28 mouse cellular contexts compared by ENCODE assay signal in the genomic region with DNA sequence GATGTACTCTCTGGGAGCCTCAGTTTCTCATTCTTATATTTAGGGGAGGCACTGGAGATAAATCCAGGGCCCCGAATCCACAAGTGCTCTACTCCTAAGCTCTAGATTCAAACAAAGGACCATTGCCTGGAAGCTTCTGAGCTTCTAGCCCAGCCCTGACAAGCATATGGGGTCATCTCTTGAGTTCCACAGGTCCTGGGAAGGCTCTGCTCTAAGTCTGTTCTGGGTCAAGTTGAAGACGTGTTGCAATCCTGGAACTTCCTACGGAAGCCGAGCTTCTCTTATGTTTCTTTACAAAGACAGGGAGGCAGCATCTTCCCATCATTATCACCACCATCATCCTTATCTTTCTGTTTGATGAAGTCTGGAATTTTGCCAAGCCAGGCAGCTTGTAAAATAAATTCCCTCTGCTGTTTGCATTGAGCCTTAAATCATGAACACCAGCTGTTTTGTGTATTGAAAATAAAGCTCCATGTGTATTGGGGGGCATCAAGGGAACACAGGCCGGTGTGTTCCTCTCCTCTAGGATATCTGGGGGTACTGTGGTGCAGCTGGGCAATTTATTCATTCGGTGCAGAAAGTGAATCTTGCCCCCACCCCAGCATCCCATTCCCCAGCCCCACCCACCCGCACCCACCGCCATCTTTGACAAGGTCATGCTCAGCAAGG. TPM values are rescaled to one million over a fixed set of nuclear protein-coding genes. Genes with fewer than 3 reads are reported as not detected.
DNase-seq lines count a peak whose midpoint lies in the region; ATAC-seq and TF ChIP-seq lines count a peak whose summit lies in the region.
"Had no signal": no experiment of that assay in that cellular context is flagged by ENCODE, and none has a peak within 500 bp of the region (broad histone marks: within the 10 kb centered on the region; RNA-seq: fewer than 3 reads in every experiment).

No protein-coding gene starts in this region.

- peak overlapping the region; percentile 66; the same call in 1 of the 2 replicates for H3K27ac ChIP-seq in forebrain, embryonic 10.5 days
- H3K27ac ChIP-seq in forebrain, embryonic 12.5 days, result no peak overlapping the region
- peak overlapping the region; percentile 35 for H3K27ac ChIP-seq in hindbrain, embryonic 13.5 days
- no peak overlapping the region for H3K27ac ChIP-seq in hindbrain, postnatal 0 days
- no peak overlapping the region for H3K27ac ChIP-seq in lung, postnatal 0 days (ENCODE audit: low read length)
- 0 out of 2 replicates have a peak overlapping the region, but pooled peaks have one; percentile 22 for H3K27ac ChIP-seq in limb, embryonic 14.5 days (replicated peaks; ENCODE audit: low read depth, low read length)
- H3K27ac ChIP-seq: intestine, embryonic 15.5 days; layer of hippocampus, adult 2 months; liver, embryonic 15.5 days; midbrain, embryonic 12.5 days had no signal

- TF ChIP-seq CTCF in hindbrain, postnatal 0 days (IDR thresholded peaks at IDR 0.05; ENCODE audit: low read depth), result no peak
- no peak for TF ChIP-seq CTCF in lung, postnatal 0 days (IDR thresholded peaks at IDR 0.05)

- 94% methylated on average over 8 of the region's 8 CpGs for WGBS in forebrain, embryonic 10.5 days
- WGBS in forebrain, embryonic 12.5 days, result 94% methylated on average over 8 of the region's 8 CpGs
- WGBS in hindbrain, embryonic 13.5 days, result 85% methylated on average over 8 of the region's 8 CpGs
- WGBS in hindbrain, postnatal 0 days, result 82% methylated on average over 8 of the region's 8 CpGs
- WGBS in lung, postnatal 0 days, result 58% methylated on average over 8 of the region's 8 CpGs
- 79% methylated on average over 8 of the region's 8 CpGs for WGBS in limb, embryonic 14.5 days

- TF ChIP-seq POLR2A in limb, embryonic 14.5 days (IDR thresholded peaks at IDR 0.05; ENCODE audit: borderline replicate concordance, extremely low read depth, insufficient read depth, insufficient read length), result no peak

- H3K4me1 ChIP-seq in forebrain, embryonic 10.5 days, result peaks cover 8% of the 10 kb centered on the region
- H3K4me1 ChIP-seq in forebrain, embryonic 12.5 days, result no peaks in the 10 kb centered on the region
- H3K4me1 ChIP-seq in hindbrain, embryonic 13.5 days (replicated peaks), result peaks cover 30% of the 10 kb centered on the region
- no peaks in the 10 kb centered on the region for H3K4me1 ChIP-seq in hindbrain, postnatal 0 days (ENCODE audit: insufficient read depth, low read length)
- no peaks in the 10 kb centered on the region for H3K4me1 ChIP-seq in lung, postnatal 0 days (ENCODE audit: insufficient read depth, low read depth, low read length)
- H3K4me1 ChIP-seq in limb, embryonic 14.5 days (ENCODE audit: control insufficient read depth, insufficient read depth, low read length), result peaks cover 9% of the 10 kb centered on the region
- H3K4me1 ChIP-seq: intestine, embryonic 15.5 days; liver, embryonic 15.5 days had no signal

- no peak overlapping the region for H3K4me3 ChIP-seq in forebrain, embryonic 10.5 days
- H3K4me3 ChIP-seq in forebrain, embryonic 12.5 days (replicated peaks), result no peak overlapping the region
- no peak overlapping the region for H3K4me3 ChIP-seq in hindbrain, embryonic 13.5 days
- no peak overlapping the region for H3K4me3 ChIP-seq in hindbrain, postnatal 0 days (ENCODE audit: low read length)
- no peak overlapping the region for H3K4me3 ChIP-seq in lung, postnatal 0 days (ENCODE audit: low read depth, low read length)
- no peak overlapping the region for H3K4me3 ChIP-seq in limb, embryonic 14.5 days (replicated peaks; ENCODE audit: low read length)
- H3K4me3 ChIP-seq: embryonic facial prominence, embryonic 12.5 days; erythroblast, embryonic 14.5 days; hindbrain, embryonic 12.5 days; intestine, embryonic 15.5 days; layer of hippocampus, adult 2 months; liver, embryonic 15.5 days; midbrain, embryonic 12.5 days; myocyte had no signal

- H3K36me3 ChIP-seq in forebrain, embryonic 10.5 days (replicated peaks), result no peaks in the 10 kb centered on the region; the same call in 1 of the 2 replicates
- no peaks in the 10 kb centered on the region for H3K36me3 ChIP-seq in forebrain, embryonic 12.5 days (replicated peaks)
- no peaks in the 10 kb centered on the region for H3K36me3 ChIP-seq in hindbrain, embryonic 13.5 days
- no peaks in the 10 kb centered on the region for H3K36me3 ChIP-seq in hindbrain, postnatal 0 days (ENCODE audit: insufficient read depth, low read length)
- no peaks in the 10 kb centered on the region for H3K36me3 ChIP-seq in lung, postnatal 0 days (ENCODE audit: insufficient read depth, low read length)
- no peaks in the 10 kb centered on the region for H3K36me3 ChIP-seq in limb, embryonic 14.5 days (ENCODE audit: control insufficient read depth, insufficient read depth, low read length)
- H3K36me3 ChIP-seq: embryonic facial prominence, embryonic 12.5 days; hindbrain, embryonic 12.5 days; intestine, embryonic 15.5 days; liver, embryonic 15.5 days; midbrain, embryonic 12.5 days had no signal

- ATAC-seq in forebrain, embryonic 12.5 days (ENCODE audit: low FRiP score), result no peak
- ATAC-seq in hindbrain, embryonic 13.5 days (ENCODE audit: low FRiP score), result no peak
- ATAC-seq in hindbrain, postnatal 0 days, result no peak
- 0 out of 2 replicates have a peak, but pooled peaks have one; percentile 16 for ATAC-seq in lung, postnatal 0 days
- no peak for ATAC-seq in limb, embryonic 14.5 days (ENCODE audit: low FRiP score, low read depth)
- ATAC-seq: intestine, embryonic 15.5 days had no signal

- H3K9me3 ChIP-seq in forebrain, embryonic 10.5 days, result no peaks in the 10 kb centered on the region
- H3K9me3 ChIP-seq in forebrain, embryonic 12.5 days, result no peaks in the 10 kb centered on the region
- H3K9me3 ChIP-seq in hindbrain, embryonic 13.5 days, result no peaks in the 10 kb centered on the region
- no peaks in the 10 kb centered on the region for H3K9me3 ChIP-seq in hindbrain, postnatal 0 days (ENCODE audit: low read length)
- no peaks in the 10 kb centered on the region for H3K9me3 ChIP-seq in lung, postnatal 0 days (ENCODE audit: low read length)
- no peaks in the 10 kb centered on the region for H3K9me3 ChIP-seq in limb, embryonic 14.5 days (ENCODE audit: control insufficient read depth, low read length)
- H3K9me3 ChIP-seq: embryonic facial prominence, embryonic 12.5 days; hindbrain, embryonic 12.5 days; intestine, embryonic 15.5 days; liver, embryonic 15.5 days; midbrain, embryonic 12.5 days had no signal

- no peak overlapping the region for H3K9ac ChIP-seq in forebrain, embryonic 12.5 days
- no peak overlapping the region for H3K9ac ChIP-seq in hindbrain, embryonic 13.5 days
- no peak overlapping the region for H3K9ac ChIP-seq in hindbrain, postnatal 0 days (replicated peaks; ENCODE audit: low read length)
- H3K9ac ChIP-seq in lung, postnatal 0 days (replicated peaks; ENCODE audit: low read depth), result no peak overlapping the region
- no peak overlapping the region for H3K9ac ChIP-seq in limb, embryonic 14.5 days (ENCODE audit: low read depth, low read length, severe bottlenecking)
- H3K9ac ChIP-seq: embryonic facial prominence, embryonic 12.5 days; hindbrain, embryonic 12.5 days; intestine, embryonic 15.5 days; liver, embryonic 15.5 days; midbrain, embryonic 12.5 days had no signal

- H3K4me2 ChIP-seq in forebrain, embryonic 12.5 days, result no peak overlapping the region
- no peak overlapping the region for H3K4me2 ChIP-seq in hindbrain, embryonic 13.5 days
- H3K4me2 ChIP-seq in hindbrain, postnatal 0 days (ENCODE audit: low read depth, low read length), result no peak overlapping the region
- no peak overlapping the region for H3K4me2 ChIP-seq in lung, postnatal 0 days (replicated peaks; ENCODE audit: low read depth, low read length)
- H3K4me2 ChIP-seq in limb, embryonic 14.5 days (replicated peaks; ENCODE audit: low read depth, low read length, severe bottlenecking), result no peak overlapping the region
- H3K4me2 ChIP-seq: embryonic facial prominence, embryonic 12.5 days; hindbrain, embryonic 12.5 days; intestine, embryonic 15.5 days; liver, embryonic 15.5 days; midbrain, embryonic 12.5 days had no signal

- TF ChIP-seq EP300 in lung, postnatal 0 days (IDR thresholded peaks at IDR 0.05), result no peak

- no peaks in the 10 kb centered on the region for H3K27me3 ChIP-seq in forebrain, embryonic 10.5 days (ENCODE audit: poor library complexity, severe bottlenecking)
- H3K27me3 ChIP-seq in forebrain, embryonic 12.5 days, result no peaks in the 10 kb centered on the region
- H3K27me3 ChIP-seq in hindbrain, embryonic 13.5 days, result no peaks in the 10 kb centered on the region
- no peaks in the 10 kb centered on the region for H3K27me3 ChIP-seq in hindbrain, postnatal 0 days (ENCODE audit: insufficient read depth, low read length)
- H3K27me3 ChIP-seq in lung, postnatal 0 days (replicated peaks; ENCODE audit: insufficient read depth, low read length), result no peaks in the 10 kb centered on the region
- no peaks in the 10 kb centered on the region for H3K27me3 ChIP-seq in limb, embryonic 14.5 days (ENCODE audit: control insufficient read depth, insufficient read depth, low read length)
- H3K27me3 ChIP-seq: embryonic facial prominence, embryonic 12.5 days; hindbrain, embryonic 12.5 days; intestine, embryonic 15.5 days; liver, embryonic 15.5 days; midbrain, embryonic 12.5 days had no signal

- no peak for DNase-seq in forebrain, embryonic 10.5 days (ENCODE audit: extremely low spot score, low spot score)
- no peak for DNase-seq in hindbrain, postnatal 0 days (ENCODE audit: low spot score)
- DNase-seq in lung, postnatal 0 days (ENCODE audit: low spot score), result no peak
- DNase-seq in lung, postnatal 4 days, result no peak
- no peak for DNase-seq in limb, embryonic 14.5 days (ENCODE audit: low spot score)
- DNase-seq in gastrocnemius, adult 8-10 months (ENCODE audit: low spot score in 2 of 2), result no peak
- DNase-seq: adrenal gland, adult 2 months; cerebellum, adult 9-10 months; gastrocnemius, postnatal 14 days; heart, postnatal 10 days; kidney, postnatal 10 days; right cerebral cortex, postnatal 14 days; spleen, adult 18-20 months; thymus, postnatal 25 days had no signal

RNA-seq across cellular contexts. Expression of gene Cpa5, which starts 14.4 kb away (rescaled TPM):
- 0.51 and 0.84 TPM in 2 replicates for polyA plus RNA-seq in forebrain, embryonic 10.5 days (2016; fragmentation: Nextera tagmentation; extraction: Ambion mirVana)
- polyA plus RNA-seq in forebrain, embryonic 12.5 days (2016; fragmentation: Nextera tagmentation; extraction: Ambion mirVana), result 0.21 and 0.24 TPM in 2 replicates
- polyA plus RNA-seq in hindbrain, embryonic 13.5 days (2015; fragmentation: Nextera tagmentation; extraction: Ambion mirVana), result not detected in 2 replicates
- total RNA-seq in hindbrain, postnatal 0 days (2014; rRNA removed), result not detected in 2 replicates
- 0.14 TPM in 1 of 2 replicates, not detected in the other for polyA plus RNA-seq in hindbrain, postnatal 0 days (2015; fragmentation: Nextera tagmentation; extraction: Ambion mirVana)
- polyA plus RNA-seq in lung, postnatal 0 days (2015; fragmentation: Nextera tagmentation; extraction: Ambion mirVana), result not detected in 2 replicates
- 0.81 and 0.87 TPM in 2 replicates for polyA plus RNA-seq in limb, embryonic 14.5 days (2012; rRNA removed)
- polyA plus RNA-seq in limb, embryonic 14.5 days (2014; fragmentation: Nextera tagmentation; extraction: Ambion mirVana), result 0.57 and 0.99 TPM in 2 replicates
- total RNA-seq in gastrocnemius, adult 8-10 months (2022), result not detected
- total RNA-seq: adrenal gland, adult 2 months; heart, postnatal 10 days; layer of hippocampus, adult 2 months; left cerebral cortex, adult 18-20 months; left cerebral cortex, postnatal 36 days; neutrophil, adult 5-6 weeks had no signal
- polyA plus RNA-seq: adrenal gland, adult 2 months; erythroblast, embryonic 14.5 days; hindbrain, embryonic 12.5 days; myocyte had no signal

RNA-seq across cellular contexts. Expression of gene Cpa4, which starts 28.2 kb away (rescaled TPM):
- 2.9 and 3.4 TPM in 2 replicates for polyA plus RNA-seq in forebrain, embryonic 10.5 days (2016; fragmentation: Nextera tagmentation; extraction: Ambion mirVana)
- 4.7 and 5.2 TPM in 2 replicates for polyA plus RNA-seq in forebrain, embryonic 12.5 days (2016; fragmentation: Nextera tagmentation; extraction: Ambion mirVana)
- 1.4 and 1.5 TPM in 2 replicates for polyA plus RNA-seq in hindbrain, embryonic 13.5 days (2015; fragmentation: Nextera tagmentation; extraction: Ambion mirVana)
- total RNA-seq in hindbrain, postnatal 0 days (2014; rRNA removed), result 0.11 and 0.16 TPM in 2 replicates
- polyA plus RNA-seq in hindbrain, postnatal 0 days (2015; fragmentation: Nextera tagmentation; extraction: Ambion mirVana), result 0.45 and 0.53 TPM in 2 replicates
- 0.05 and 0.07 TPM in 2 replicates for polyA plus RNA-seq in lung, postnatal 0 days (2015; fragmentation: Nextera tagmentation; extraction: Ambion mirVana)
- polyA plus RNA-seq in limb, embryonic 14.5 days (2012; rRNA removed), result 4.4 and 5.4 TPM in 2 replicates
- 1.9 and 2.1 TPM in 2 replicates for polyA plus RNA-seq in limb, embryonic 14.5 days (2014; fragmentation: Nextera tagmentation; extraction: Ambion mirVana)
- total RNA-seq in gastrocnemius, adult 8-10 months (2022), result not detected
- total RNA-seq: layer of hippocampus, adult 2 months; neutrophil, adult 5-6 weeks had no signal
- polyA plus RNA-seq: erythroblast, embryonic 14.5 days had no signal

RNA-seq across cellular contexts. Expression of gene Cpa1, which starts 42.7 kb away (rescaled TPM):
- polyA plus RNA-seq in forebrain, embryonic 10.5 days (2016; fragmentation: Nextera tagmentation; extraction: Ambion mirVana), result 0.21 TPM in 1 of 2 replicates, not detected in the other
- polyA plus RNA-seq in forebrain, embryonic 12.5 days (2016; fragmentation: Nextera tagmentation; extraction: Ambion mirVana), result 0.24 TPM in 1 of 2 replicates, not detected in the other
- polyA plus RNA-seq in hindbrain, embryonic 13.5 days (2015; fragmentation: Nextera tagmentation; extraction: Ambion mirVana), result 0.71 and 1.1 TPM in 2 replicates
- total RNA-seq in hindbrain, postnatal 0 days (2014; rRNA removed), result 0.68 and 0.84 TPM in 2 replicates
- polyA plus RNA-seq in hindbrain, postnatal 0 days (2015; fragmentation: Nextera tagmentation; extraction: Ambion mirVana), result 0.40 and 0.68 TPM in 2 replicates
- polyA plus RNA-seq in lung, postnatal 0 days (2015; fragmentation: Nextera tagmentation; extraction: Ambion mirVana), result 8.8 and 11.2 TPM in 2 replicates
- polyA plus RNA-seq in limb, embryonic 14.5 days (2012; rRNA removed), result 1.4 and 2.8 TPM in 2 replicates
- polyA plus RNA-seq in limb, embryonic 14.5 days (2014; fragmentation: Nextera tagmentation; extraction: Ambion mirVana), result 1.1 and 1.3 TPM in 2 replicates
- not detected for total RNA-seq in gastrocnemius, adult 8-10 months (2022)
- total RNA-seq: adrenal gland, adult 2 months; gastrocnemius, postnatal 14 days; layer of hippocampus, adult 2 months; left cerebral cortex, adult 18-20 months; left cerebral cortex, postnatal 36 days; neutrophil, adult 5-6 weeks had no signal
- polyA plus RNA-seq: adrenal gland, adult 2 months; cortical plate, adult 2 months; erythroblast, embryonic 14.5 days had no signal

RNA-seq across cellular contexts. Expression of gene Cpa2, which starts 55.0 kb away (rescaled TPM):
- polyA plus RNA-seq in forebrain, embryonic 10.5 days (2016; fragmentation: Nextera tagmentation; extraction: Ambion mirVana), result 11.9 and 15.6 TPM in 2 replicates
- polyA plus RNA-seq in forebrain, embryonic 12.5 days (2016; fragmentation: Nextera tagmentation; extraction: Ambion mirVana), result 4.6 and 7.0 TPM in 2 replicates
- polyA plus RNA-seq in hindbrain, embryonic 13.5 days (2015; fragmentation: Nextera tagmentation; extraction: Ambion mirVana), result 6.9 and 8.7 TPM in 2 replicates
- 6.2 and 8.1 TPM in 2 replicates for total RNA-seq in hindbrain, postnatal 0 days (2014; rRNA removed)
- 14.9 and 15.7 TPM in 2 replicates for polyA plus RNA-seq in hindbrain, postnatal 0 days (2015; fragmentation: Nextera tagmentation; extraction: Ambion mirVana)
- polyA plus RNA-seq in lung, postnatal 0 days (2015; fragmentation: Nextera tagmentation; extraction: Ambion mirVana), result 2.7 and 3.0 TPM in 2 replicates
- 5.2 and 6.6 TPM in 2 replicates for polyA plus RNA-seq in limb, embryonic 14.5 days (2012; rRNA removed)
- polyA plus RNA-seq in limb, embryonic 14.5 days (2014; fragmentation: Nextera tagmentation; extraction: Ambion mirVana), result 5.3 and 6.5 TPM in 2 replicates
- total RNA-seq in gastrocnemius, adult 8-10 months (2022), result under 1 TPM in 1 of 4 experiments, not detected in 3; 0.21 TPM
- total RNA-seq: neutrophil, adult 5-6 weeks had no signal
- polyA plus RNA-seq: adrenal gland, adult 2 months; erythroblast, embryonic 14.5 days; myocyte had no signal

Comparison
In these comparisons a context has a peak if more than half of its experiments do, and no peak if none do; other contexts are left out.
1. H3K27ac ChIP-seq: peak in forebrain, embryonic 10.5 days (single experiment), hindbrain, embryonic 13.5 days (single experiment) and limb, embryonic 14.5 days (single experiment); none in forebrain, embryonic 12.5 days (single experiment), hindbrain, postnatal 0 days (single experiment) and lung, postnatal 0 days (single experiment).